Mouse (Mus musculus) neural tube, embryonic 13.5 days (tissue): Measurements from ENCODE around the gene Nr2f1. TPM values are rescaled to one million over a fixed set of nuclear protein-coding genes. Genes with fewer than 3 reads are reported as not detected.
A peak's percentile ranks its signal among the peaks of the same experiment; 100 is the strongest.
"Not testable (repeated sequence)": the region's sequence is repeated elsewhere in the genome, so short reads cannot be mapped to it uniquely, and the experiment has no call there.

Experiments
- ATAC-seq: fragments of 200-750 bp; cut with Nextera tagmentation; 2 replicates; pipeline ENCODE4 v1.8.0; 2017; ENCODE audit warnings: low read depth, mild to moderate bottlenecking, moderate TSS enrichment, moderate library complexity
- H3K27ac ChIP-seq: fragments of 300-500 bp; sonication (generic); replicated peaks from 2 replicates; pipeline ENCODE4 v1.5.1; 2015; ENCODE audit warnings: moderate library complexity, mild to moderate bottlenecking, inconsistent platforms
- H3K27me3 ChIP-seq: fragments of 300-500 bp; sonication (generic); 2 replicates; pipeline ENCODE4 v1.6.1; 2015; ENCODE audit warnings: mild to moderate bottlenecking, inconsistent platforms
- H3K36me3 ChIP-seq: fragments of 300-500 bp; sonication (generic); 2 replicates; pipeline ENCODE4 v1.6.1; 2015; ENCODE audit warnings: mild to moderate bottlenecking, inconsistent platforms
- H3K4me1 ChIP-seq: fragments of 300-500 bp; sonication (generic); replicated peaks from 2 replicates; pipeline ENCODE4 v1.6.1; 2015; ENCODE audit warnings: inconsistent platforms
- H3K4me2 ChIP-seq: fragments of 300-500 bp; sonication (generic); 2 replicates; pipeline ENCODE4 v1.6.1; 2015; ENCODE audit warnings: inconsistent platforms, mild to moderate bottlenecking, moderate library complexity
- H3K4me3 ChIP-seq: fragments of 300-500 bp; sonication (generic); 2 replicates; pipeline ENCODE4 v1.5.1; 2015; ENCODE audit warnings: mild to moderate bottlenecking, inconsistent platforms
- H3K9ac ChIP-seq: fragments of 300-500 bp; sonication (generic); 2 replicates; pipeline ENCODE4 v1.6.1; 2015; ENCODE audit warnings: moderate library complexity, mild to moderate bottlenecking, inconsistent platforms
- H3K9me3 ChIP-seq: fragments of 300-500 bp; sonication (generic); 2 replicates; pipeline ENCODE4 v1.6.1; 2016; ENCODE audit warnings: inconsistent platforms
- WGBS: fragments of 180-500 bp; shearing (Covaris S2); methylation state at CpG from one replicate; pipeline ENCODE4 v1.1.7; 2015; 5-methylcytosine and 5-hydroxymethylcytosine counted together
- polyA plus RNA-seq: library from polyadenylated mRNA; unstranded; fragments of >200 nt; fragmentation: Nextera tagmentation; extraction: Ambion mirVana; gene quantifications from 2 replicates; pipeline ENCODE4 v1.2.1, GENCODE M21; 2015

Gene Nr2f1
- 46.8 and 47.9 TPM in 2 replicates for polyA plus RNA-seq

DNA sequence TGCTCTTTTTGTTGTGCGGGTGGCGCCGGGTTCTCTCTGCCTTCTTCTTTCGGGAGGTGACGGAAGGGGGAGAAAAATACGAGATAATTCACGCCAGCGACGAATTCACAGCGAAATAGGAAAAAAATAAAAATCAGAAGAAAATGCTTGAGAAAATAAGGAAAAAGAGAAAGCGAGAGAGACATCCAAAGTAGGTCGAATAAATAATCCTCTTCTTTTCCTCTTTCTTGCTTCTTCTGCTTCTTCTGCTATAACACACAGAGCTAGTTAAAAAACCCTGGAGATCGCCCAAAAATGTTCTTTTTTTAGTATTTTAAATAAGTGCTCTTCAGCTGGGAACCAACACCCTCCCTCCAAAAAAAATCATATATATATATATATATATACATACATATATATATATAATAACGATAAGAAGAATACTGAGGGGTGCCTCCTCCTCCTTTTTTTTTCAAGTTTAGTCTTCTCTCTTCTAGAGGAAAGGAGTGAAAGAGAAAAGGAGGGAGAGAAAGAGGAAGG, at the start of gene Nr2f1:
Gene Nr2f1, minus strand, starts transcription at position 116 of the 519 bp plus-strand sequence.
- ATAC-seq = no peak
- H3K4me2 ChIP-seq = peak within 1 kb of the TSS; percentile 88
- peaks cover 25% of the 10 kb centered on the region for H3K4me1 ChIP-seq
- H3K27me3 ChIP-seq = no peaks in the 10 kb centered on the region
- peaks cover 8% of the 10 kb centered on the region; the same call in 1 of the 2 replicates for H3K36me3 ChIP-seq
- WGBS = 1% methylated on average over 14 of the region's 14 CpGs
- peak within 1 kb of the TSS; percentile 97 for H3K4me3 ChIP-seq
- H3K9me3 ChIP-seq = no peaks in the 10 kb centered on the region
- peak within 1 kb of the TSS; percentile 100 for H3K9ac ChIP-seq
- peak within 1 kb of the TSS; percentile 100 for H3K27ac ChIP-seq

DNA sequence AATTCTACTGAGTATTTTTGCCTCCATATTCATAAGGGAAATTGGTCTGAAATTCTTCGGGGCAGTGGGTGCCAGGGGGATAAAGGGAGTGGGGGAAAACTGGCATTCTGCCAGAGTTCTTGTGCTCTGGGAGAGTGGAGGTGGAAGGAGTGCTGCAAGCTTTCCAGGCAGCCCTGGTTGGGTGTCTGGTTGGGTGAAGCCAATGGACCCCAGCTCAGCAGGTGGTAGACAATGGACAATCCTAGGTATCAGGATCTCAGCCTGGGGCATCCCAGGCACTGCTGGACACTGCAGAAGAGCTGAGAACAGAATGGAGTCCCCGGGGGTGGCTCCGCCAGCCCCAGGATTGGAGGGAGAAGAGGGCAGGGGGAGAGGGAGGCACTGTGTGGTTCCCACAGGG, 22.1 kb upstream of the Nr2f1 start:
- H3K4me1 ChIP-seq = no peaks in the 10 kb centered on the region
- ATAC-seq = no peak
- 87% methylated on average over 3 of the region's 3 CpGs for WGBS

DNA sequence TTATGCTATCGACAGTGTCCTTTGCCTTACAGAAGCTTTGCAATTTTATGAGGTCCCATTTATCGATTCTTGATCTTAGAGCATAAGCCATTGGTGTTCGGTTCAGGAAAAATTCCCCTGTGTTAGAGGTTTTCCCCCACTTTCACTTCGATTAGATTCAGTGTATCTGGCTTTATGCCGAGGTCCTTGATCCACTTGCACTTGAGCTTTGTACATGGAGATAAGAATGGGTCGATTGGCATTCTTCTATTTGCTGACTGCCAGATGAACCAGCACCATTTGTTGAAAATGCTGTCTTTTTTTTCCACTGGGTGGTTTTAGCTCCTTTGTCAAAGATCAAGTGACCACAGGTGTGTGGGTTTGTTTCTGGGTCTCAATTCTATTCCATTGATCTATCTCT, 20.7 kb upstream of the Nr2f1 start:
- H3K9ac ChIP-seq, H3K4me3 ChIP-seq, H3K9me3 ChIP-seq, H3K27ac ChIP-seq, ATAC-seq, H3K4me2 ChIP-seq, H3K27me3 ChIP-seq, H3K4me1 ChIP-seq: not testable (repeated sequence)
- peaks cover 11% of the 10 kb centered on the region; the same call in 1 of the 2 replicates for H3K36me3 ChIP-seq
- WGBS = 92% methylated on average over 6 of the region's 6 CpGs

More for the DNA sequence above, 22.1 kb upstream of the Nr2f1 start:
- peaks cover 4% of the 10 kb centered on the region; the same call in 1 of the 2 replicates for H3K9me3 ChIP-seq
- peaks cover 11% of the 10 kb centered on the region; the same call in 1 of the 2 replicates for H3K36me3 ChIP-seq
- H3K4me3 ChIP-seq = no peak overlapping the region
- H3K27ac ChIP-seq = no peak overlapping the region
- H3K27me3 ChIP-seq = no peaks in the 10 kb centered on the region
- H3K9ac ChIP-seq = no peak overlapping the region
- no peak overlapping the region for H3K4me2 ChIP-seq

GRCm38 (mm10) chr13:78215223-78215622, 15.7 kb upstream of the Nr2f1 start:
- no peak overlapping the region for H3K27ac ChIP-seq
- peaks cover 1% of the 10 kb centered on the region; the same call in 1 of the 2 replicates for H3K9me3 ChIP-seq
- no peak overlapping the region for H3K4me2 ChIP-seq
- H3K36me3 ChIP-seq = peaks cover 10% of the 10 kb centered on the region; the same call in 1 of the 2 replicates
- no peak for ATAC-seq
- peaks cover 32% of the 10 kb centered on the region for H3K4me1 ChIP-seq
- no peaks in the 10 kb centered on the region; the same call in 1 of the 2 replicates for H3K27me3 ChIP-seq
- 20% methylated on average over 2 of the region's 2 CpGs for WGBS
- H3K4me3 ChIP-seq = no peak overlapping the region
- no peak overlapping the region for H3K9ac ChIP-seq

- no peak overlapping the region for H3K4me2 ChIP-seq
- no peaks in the 10 kb centered on the region for H3K36me3 ChIP-seq
- 15% methylated on average over 2 of the region's 2 CpGs for WGBS
- no peaks in the 10 kb centered on the region for H3K9me3 ChIP-seq
- H3K27me3 ChIP-seq = no peaks in the 10 kb centered on the region; the same call in 1 of the 2 replicates
- H3K9ac ChIP-seq = no peak overlapping the region
- no peak overlapping the region for H3K27ac ChIP-seq
- H3K4me3 ChIP-seq = no peak overlapping the region
- H3K4me1 ChIP-seq = peaks cover 53% of the 10 kb centered on the region
- no peak for ATAC-seq
Observed at GRCm38 (mm10) chr13:78213155-78213554, 13.6 kb upstream of the Nr2f1 start.

GRCm38 (mm10) chr13:78212111-78212510, 12.6 kb upstream of the Nr2f1 start:
- Histone ChIP-seq H3K9ac (no peak overlapping the region), H3K9me3 (no peaks in the 10 kb centered on the region), H3K4me3 (no peak overlapping the region), H3K36me3 (no peaks in the 10 kb centered on the region), H3K27ac (no peak overlapping the region), H3K4me1 (peaks cover 62% of the 10 kb centered on the region), H3K27me3 (no peaks in the 10 kb centered on the region; the same call in 1 of the 2 replicates), H3K4me2 (0 out of 2 replicates have a peak overlapping the region, but pooled peaks have one; percentile 2)
- ATAC-seq = no peak
- WGBS = 37% methylated on average over 15 of the region's 15 CpGs

DNA sequence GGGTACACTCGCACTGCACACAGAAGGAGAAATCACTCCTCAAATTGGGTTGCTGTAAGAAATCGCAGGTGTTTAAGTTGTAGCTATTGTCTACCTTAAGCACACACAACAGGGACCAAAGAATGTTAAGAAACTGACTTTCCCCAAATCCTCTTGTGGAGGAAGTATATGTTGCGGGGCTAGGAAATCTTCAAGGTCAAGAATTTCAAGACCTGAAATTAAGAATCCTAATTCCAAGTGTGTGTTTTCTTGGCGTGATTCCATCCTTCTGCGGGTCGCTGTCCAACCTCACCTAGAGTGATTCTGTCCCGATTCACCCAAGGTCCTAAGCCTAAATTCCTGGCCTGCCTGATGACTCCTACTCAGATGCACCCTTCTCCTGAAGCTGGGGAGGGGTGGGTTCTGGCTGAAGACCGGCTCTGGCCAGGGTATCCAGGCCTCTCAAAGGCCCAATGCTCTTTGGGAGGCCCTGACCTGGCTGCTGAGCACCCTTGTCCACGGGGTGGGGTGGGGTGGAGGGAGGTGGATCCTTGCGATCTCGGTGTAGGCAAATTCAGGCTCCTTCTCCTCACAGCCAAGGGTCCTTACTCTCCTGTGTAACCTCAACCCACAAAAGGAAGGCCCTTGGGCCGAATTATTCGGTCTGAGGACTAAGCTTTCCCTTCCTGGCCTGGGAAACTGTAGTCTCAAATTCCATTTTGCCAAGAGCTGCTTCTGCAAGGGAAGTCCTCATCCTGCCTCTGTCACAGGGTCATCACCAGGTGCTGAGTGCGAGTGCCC, 11.9 kb upstream of the Nr2f1 start:
- peak overlapping the region; percentile 92 for H3K4me2 ChIP-seq
- no peaks in the 10 kb centered on the region for H3K9me3 ChIP-seq
- H3K27ac ChIP-seq = no peak overlapping the region
- 30% methylated on average over 14 of the region's 14 CpGs for WGBS
- H3K4me3 ChIP-seq = no peak overlapping the region
- no peak overlapping the region for H3K9ac ChIP-seq
- no peak for ATAC-seq
- peaks cover 66% of the 10 kb centered on the region for H3K4me1 ChIP-seq
- no peaks in the 10 kb centered on the region; the same call in 1 of the 2 replicates for H3K27me3 ChIP-seq
- no peaks in the 10 kb centered on the region for H3K36me3 ChIP-seq

GRCm38 (mm10) chr13:78210748-78211089, 11.2 kb upstream of the Nr2f1 start:
- ATAC-seq = peak; percentile 47
- Histone ChIP-seq H3K36me3 (no peaks in the 10 kb centered on the region), H3K27ac (no peak overlapping the region), H3K9me3 (no peaks in the 10 kb centered on the region), H3K4me1 (peaks cover 68% of the 10 kb centered on the region), H3K27me3 (no peaks in the 10 kb centered on the region; the same call in 1 of the 2 replicates), H3K4me3 (peak overlapping the region; percentile 41), H3K9ac (peak overlapping the region; percentile 76), H3K4me2 (peak overlapping the region; percentile 92)
- 9% methylated on average over 13 of the region's 13 CpGs for WGBS

DNA sequence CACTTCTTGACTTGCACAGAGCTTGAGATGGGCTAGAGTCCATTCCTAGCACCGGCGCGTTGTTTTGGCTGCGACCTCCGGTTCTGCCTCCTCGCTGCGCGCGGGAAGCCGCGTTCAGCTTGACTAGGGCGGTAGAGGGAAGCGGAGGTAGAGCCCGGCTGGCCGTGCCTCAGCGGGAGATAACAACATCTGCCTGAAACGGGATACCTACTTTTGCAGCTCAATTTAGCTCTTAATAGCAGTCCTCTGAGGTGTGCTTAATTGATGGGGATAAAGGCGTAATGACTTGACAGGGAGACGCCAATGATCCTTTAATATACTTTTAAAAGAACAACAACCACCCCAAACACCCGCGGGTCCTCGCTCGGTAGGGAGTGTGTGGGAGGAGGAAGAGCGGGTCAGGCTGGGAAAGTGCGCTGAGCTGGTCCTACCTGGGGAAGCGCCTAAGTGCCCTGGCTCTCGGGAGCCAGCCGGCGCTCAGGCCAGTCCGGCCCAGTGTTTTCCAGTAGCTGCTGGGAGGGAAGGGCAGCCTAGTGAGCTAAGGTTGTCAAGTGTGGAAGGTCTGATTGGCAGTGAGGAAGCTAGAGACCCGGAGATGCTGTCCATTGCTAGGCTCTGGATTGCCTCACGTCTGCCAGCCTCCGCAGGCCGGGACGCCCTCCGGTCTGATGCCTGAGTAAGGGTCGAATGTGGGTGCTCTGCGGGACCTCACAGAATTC, 10.6 kb upstream of the Nr2f1 start:
- Histone ChIP-seq H3K27ac (peak overlapping the region; percentile 83), H3K4me1 (peaks cover 71% of the 10 kb centered on the region), H3K9ac (peak overlapping the region; percentile 76), H3K4me2 (peak overlapping the region; percentile 92), H3K9me3 (no peaks in the 10 kb centered on the region), H3K36me3 (no peaks in the 10 kb centered on the region), H3K4me3 (peak overlapping the region; percentile 41), H3K27me3 (no peaks in the 10 kb centered on the region; the same call in 1 of the 2 replicates)
- ATAC-seq = peak; percentile 71
- WGBS = 1% methylated on average over 38 of the region's 38 CpGs

- Histone ChIP-seq H3K27ac (peak overlapping the region; percentile 83), H3K9me3 (no peaks in the 10 kb centered on the region), H3K27me3 (no peaks in the 10 kb centered on the region; the same call in 1 of the 2 replicates), H3K4me3 (peak overlapping the region; percentile 41), H3K4me2 (peak overlapping the region; percentile 92), H3K36me3 (no peaks in the 10 kb centered on the region), H3K9ac (peak overlapping the region; percentile 76), H3K4me1 (peaks cover 75% of the 10 kb centered on the region)
- peak; percentile 29 for ATAC-seq
- 2% methylated on average over 12 of the region's 12 CpGs for WGBS
Observed at GRCm38 (mm10) chr13:78209611-78210028, 10.1 kb upstream of the Nr2f1 start.

DNA sequence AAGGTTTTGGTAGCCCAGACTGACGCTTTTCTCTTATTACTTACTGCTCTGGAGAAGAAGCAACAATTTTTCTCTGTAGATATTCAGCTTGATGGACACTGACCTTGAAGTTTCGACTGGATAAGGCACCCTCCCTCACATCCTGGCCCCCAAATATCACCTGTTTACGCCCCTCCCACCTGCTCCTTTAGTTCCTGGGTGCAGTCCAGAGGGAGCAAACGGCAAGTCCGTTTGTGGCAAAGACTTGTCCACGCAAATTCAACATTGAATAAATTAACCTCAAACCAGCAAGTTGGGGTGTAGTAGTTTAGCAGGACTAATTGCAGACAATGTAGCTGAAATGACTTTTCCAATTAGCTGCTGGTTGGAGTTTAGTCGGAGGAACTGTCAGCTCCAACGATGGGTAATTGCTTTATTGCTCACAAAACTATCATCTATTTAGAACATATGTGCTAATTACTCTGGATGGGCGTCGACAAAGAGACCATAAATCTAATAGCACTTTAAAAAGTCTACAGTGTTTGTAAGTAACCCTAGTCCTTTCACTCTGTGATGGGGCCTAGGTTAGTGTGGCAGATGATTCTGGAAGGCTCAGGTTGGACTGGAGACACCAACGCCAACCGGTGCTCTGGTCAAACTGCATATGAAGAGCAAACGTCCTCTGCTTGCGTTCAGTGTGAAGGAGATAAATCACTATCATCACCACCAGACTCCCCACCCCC, 9.3 kb upstream of the Nr2f1 start:
- Histone ChIP-seq H3K36me3 (no peaks in the 10 kb centered on the region), H3K27me3 (no peaks in the 10 kb centered on the region; the same call in 1 of the 2 replicates), H3K4me2 (peak overlapping the region; percentile 92), H3K9me3 (no peaks in the 10 kb centered on the region), H3K4me1 (peaks cover 82% of the 10 kb centered on the region), H3K9ac (0 out of 2 replicates have a peak overlapping the region, but pooled peaks have one; percentile 26), H3K27ac (0 out of 2 replicates have a peak overlapping the region, but pooled peaks have one; percentile 38), H3K4me3 (no peak overlapping the region; the same call in 1 of the 2 replicates)
- ATAC-seq = no peak
- WGBS = 11% methylated on average over 14 of the region's 14 CpGs
